Mouse (Mus musculus) heart, postnatal 25 days (tissue): ENCODE results near the gene Mob3a. TPM values are rescaled to one million over a fixed set of nuclear protein-coding genes. Genes with fewer than 3 reads are reported as not detected.

Source experiments
- DNase-seq: peaks from one replicate; pipeline ENCODE4 v3.0.0; 2022; ENCODE audit warnings: low spot score
- intact Hi-C: fragments of 180-260 bp; cut with DNase I; formaldehyde crosslinking; loops from one replicate; pipeline ENCODE4 v1.15.1; 2025
- total RNA-seq, 2 experiments: library from RNA; stranded (reverse); gene quantifications; 2 replicates each; pipeline ENCODE4 v1.2.3; 2021

Mob3a gene
- total RNA-seq: 1 to 10 TPM; 8.2 to 8.9 TPM

- intact Hi-C loops: loop anchor here (5.0 kb wide), 1 partner anchor 40 kb away; the partner anchor contains the start of gene Ap3d1
- DNase-seq: peak; percentile 100
These were observed at the start of gene Mob3a, which contains the start of gene Izumo4 for GRCm38 (mm10) chr10:80701721-80702535. Gene Mob3a, minus strand, starts transcription at chr10:80701977. Gene Izumo4, plus strand, starts transcription at chr10:80702184.

GRCm38 (mm10) chr10:80751188-80751832 lies 49.5 kb upstream of the Mob3a start:
- DNase-seq: peak; percentile 69
- intact Hi-C loops: loop anchor here (1.0 kb wide), 1 partner anchor 23 kb away; no protein-coding TSS in a partner anchor

- intact Hi-C loops: loop anchor here (1.0 to 5.0 kb wide), 3 partner anchors 59 to 249 kb away; partner anchors contain the start of gene Amh
- no peak for DNase-seq
These were observed 46.8 kb upstream of the Mob3a start for GRCm38 (mm10) chr10:80748609-80749008.

- intact Hi-C loops: loop anchor here (1.0 to 5.0 kb wide), 4 partner anchors 27 to 250 kb away; partner anchors contain the start of gene Amh
- peak; percentile 46 for DNase-seq
These were observed 45.6 kb upstream of the Mob3a start for GRCm38 (mm10) chr10:80747410-80747809.

GRCm38 (mm10) chr10:80744262-80744661 lies 42.5 kb upstream of the Mob3a start:
- intact Hi-C loops: loop anchor here (5.0 kb wide), 1 partner anchor 42 kb away; the partner anchor contains the start of genes Izumo4 and Mob3a
- no peak for DNase-seq

GRCm38 (mm10) chr10:80742180-80742978 lies 40.6 kb upstream of the Mob3a start, which contains the start of gene Ap3d1:
Gene Ap3d1, minus strand, starts transcription at chr10:80742264.
- peak; percentile 98 for DNase-seq
- intact Hi-C loops: loop anchor here (5.0 kb wide), 1 partner anchor 40 kb away; the partner anchor contains the start of genes Izumo4 and Mob3a

- no peak for DNase-seq
- intact Hi-C loops: loop anchor here (5.0 kb wide), 1 partner anchor 39 kb away; the partner anchor contains the start of genes Izumo4 and Mob3a
These were observed 39.9 kb upstream of the Mob3a start for GRCm38 (mm10) chr10:80741634-80742179.

- intact Hi-C loops: loop anchor here (5.0 kb wide), 1 partner anchor 39 kb away; the partner anchor contains the start of genes Izumo4 and Mob3a
- DNase-seq: no peak
These were observed 39.4 kb upstream of the Mob3a start for GRCm38 (mm10) chr10:80741146-80741545.

GRCm38 (mm10) chr10:80738657-80739056 lies 36.9 kb upstream of the Mob3a start:
- intact Hi-C loops: no loop called here
- no peak for DNase-seq

- DNase-seq: no peak
- intact Hi-C loops: no loop called here
These were observed 35.0 kb upstream of the Mob3a start for GRCm38 (mm10) chr10:80736731-80737130.

- no peak for DNase-seq
- intact Hi-C loops: no loop called here
These were observed 30.9 kb upstream of the Mob3a start for GRCm38 (mm10) chr10:80732611-80733101.

GRCm38 (mm10) chr10:80727369-80728127 lies 25.8 kb upstream of the Mob3a start:
- intact Hi-C loops: no loop called here
- DNase-seq: no peak

- DNase-seq: no peak
- intact Hi-C loops: no loop called here
These were observed 15.5 kb upstream of the Mob3a start for GRCm38 (mm10) chr10:80717281-80717680.

GRCm38 (mm10) chr10:80710834-80711233 lies 9.1 kb upstream of the Mob3a start:
- intact Hi-C loops: no loop called here
- DNase-seq: no peak

GRCm38 (mm10) chr10:80705479-80705878 lies 3.7 kb upstream of the Mob3a start:
- intact Hi-C loops: no loop called here
- no peak for DNase-seq

- intact Hi-C loops: no loop called here
- no peak for DNase-seq
These were observed 3.3 kb upstream of the Mob3a start for GRCm38 (mm10) chr10:80705033-80705432.

GRCm38 (mm10) chr10:80704418-80704817 lies 2.6 kb upstream of the Mob3a start:
- intact Hi-C loops: loop anchor here (5.0 kb wide), 1 partner anchor 38 kb away; the partner anchor contains the start of gene Ap3d1
- DNase-seq: no peak

- DNase-seq: no peak
- intact Hi-C loops: loop anchor here (5.0 kb wide), 1 partner anchor 39 kb away; the partner anchor contains the start of gene Ap3d1
These were observed 1.9 kb upstream of the Mob3a start for GRCm38 (mm10) chr10:80703643-80704042.
